Mouse (Mus musculus) liver, adult (tissue): ENCODE data around the gene Grb14.

Source experiments
- GATA4 ChIP-seq: IDR thresholded peaks from 2 replicates; pipeline ENCODE4 v1.6.1; 2014; ENCODE audit warnings: mild to moderate bottlenecking, low read length; ENCODE audit not compliant: insufficient replicate concordance

Grb14 gene

GRCm38 (mm10) chr2:65002631-65003030 lies 22.2 kb downstream of the Grb14 start:
- no peak for TF ChIP-seq GATA4

- no peak for TF ChIP-seq GATA4
Observed at GRCm38 (mm10) chr2:64995048-64995447, 29.7 kb downstream of the Grb14 start.

- no peak for TF ChIP-seq GATA4
Observed at GRCm38 (mm10) chr2:64989426-64990187, 35.2 kb downstream of the Grb14 start.

GRCm38 (mm10) chr2:64987782-64988181 lies 37.0 kb downstream of the Grb14 start:
- TF ChIP-seq GATA4, result no peak

GRCm38 (mm10) chr2:64975546-64975945 lies 49.2 kb downstream of the Grb14 start:
- no peak for TF ChIP-seq GATA4

- no peak for TF ChIP-seq GATA4
Observed at GRCm38 (mm10) chr2:64974549-64974948, 50.2 kb downstream of the Grb14 start.

- TF ChIP-seq GATA4, result no peak; the same call in 1 of the 2 replicates
Observed at GRCm38 (mm10) chr2:64973819-64974441, 50.9 kb downstream of the Grb14 start.

GRCm38 (mm10) chr2:64973125-64973524 lies 51.7 kb downstream of the Grb14 start:
- no peak for TF ChIP-seq GATA4

- no peak for TF ChIP-seq GATA4
Observed at GRCm38 (mm10) chr2:64971828-64972227, 53.0 kb downstream of the Grb14 start.

- TF ChIP-seq GATA4, result no peak
Observed at GRCm38 (mm10) chr2:64970992-64971391, 53.8 kb downstream of the Grb14 start.

- no peak for TF ChIP-seq GATA4
Observed at GRCm38 (mm10) chr2:64966893-64967444, 57.8 kb downstream of the Grb14 start.

- no peak for TF ChIP-seq GATA4
Observed at GRCm38 (mm10) chr2:64966323-64966722, 58.5 kb downstream of the Grb14 start.

GRCm38 (mm10) chr2:64965227-64965864 lies 59.4 kb downstream of the Grb14 start:
- TF ChIP-seq GATA4, result no peak

GRCm38 (mm10) chr2:64962196-64962595 lies 62.6 kb downstream of the Grb14 start:
- TF ChIP-seq GATA4, result no peak

- TF ChIP-seq GATA4, result no peak
Observed at GRCm38 (mm10) chr2:64961381-64961780, 63.4 kb downstream of the Grb14 start.

- no peak for TF ChIP-seq GATA4
Observed at GRCm38 (mm10) chr2:64959657-64960056, 65.1 kb downstream of the Grb14 start.
